Mouse (Mus musculus): ENCODE measurements around the gene Idi1.
A peak's percentile ranks its signal among the peaks of the same experiment; 100 is the strongest.
"Not testable (repeated sequence)": the region's sequence is repeated elsewhere in the genome, so short reads cannot be mapped to it uniquely, and the experiment has no call there.

Gene Idi1

DNA sequence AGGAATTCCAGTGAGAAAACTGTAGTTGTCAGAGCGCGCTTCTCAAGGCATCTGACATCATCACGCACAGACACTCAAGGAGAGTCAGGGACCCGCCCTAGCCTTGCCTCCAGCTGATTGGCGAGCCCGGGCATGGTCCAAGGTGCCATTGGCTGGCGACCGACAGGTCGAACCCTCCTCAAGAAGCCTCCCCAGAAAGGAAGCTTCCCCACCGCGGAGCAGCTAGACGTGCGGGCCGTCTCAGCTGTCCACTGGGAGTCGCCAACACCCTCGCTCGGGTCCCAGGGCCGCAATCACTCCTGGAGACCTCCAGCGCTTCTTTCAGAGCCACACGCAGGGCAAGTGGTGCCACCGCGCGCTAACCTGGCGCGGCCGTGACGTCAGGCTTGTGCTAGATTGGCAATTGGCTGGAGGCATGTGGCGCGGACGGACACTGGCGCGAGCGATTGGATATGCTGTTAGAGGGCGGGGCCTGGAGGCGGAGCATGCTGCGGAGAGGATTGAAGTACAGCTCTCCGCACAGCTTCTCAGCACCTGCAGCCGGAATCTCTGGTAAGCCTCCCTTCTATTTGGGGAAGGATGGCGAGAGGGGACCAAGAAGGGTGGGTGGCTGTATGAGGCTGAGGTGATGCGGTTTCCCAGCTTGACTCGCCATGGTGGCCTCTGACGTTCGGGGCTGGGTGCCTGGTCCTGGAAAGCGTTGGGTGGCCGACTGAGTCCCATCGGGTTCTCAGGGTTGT is at the start of gene Idi1:
Idi1 (plus strand) TSS at position 57 of the 740 bp plus-strand sequence.
- peak; percentile 98 for DNase-seq (ENCODE audit: low read depth)

- DNase-seq (ENCODE audit: low read depth), result no peak
Observed at GRCm38 (mm10) chr13:8838394-8838793, 46.9 kb upstream of the Idi1 start.

- DNase-seq (ENCODE audit: low read depth), result no peak
Observed at GRCm38 (mm10) chr13:8839111-8839510, 46.2 kb upstream of the Idi1 start.

GRCm38 (mm10) chr13:8839937-8840336 is 45.4 kb upstream of the Idi1 start:
- DNase-seq (ENCODE audit: low read depth), result no peak

DNA sequence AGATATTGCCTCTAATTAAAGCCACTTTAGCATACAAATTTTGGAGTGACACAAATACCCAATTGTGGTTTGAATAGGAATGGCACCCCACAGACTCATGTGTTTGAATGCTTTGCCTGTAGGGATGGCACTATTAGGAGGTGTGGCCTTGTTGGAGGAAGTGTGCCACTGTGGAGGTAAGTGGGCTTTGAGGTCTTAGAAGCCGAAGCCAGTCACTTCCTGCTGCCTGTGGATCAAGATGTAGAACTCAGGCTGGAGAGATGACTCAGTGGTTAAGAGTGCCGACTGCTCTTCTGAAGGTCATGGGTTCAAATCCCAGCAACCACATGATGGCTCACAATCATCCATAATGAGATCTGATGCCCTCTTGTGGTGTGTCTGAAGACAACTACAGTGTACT is 44.4 kb upstream of the Idi1 start:
- no peak for DNase-seq (ENCODE audit: low read depth)

- DNase-seq (ENCODE audit: low read depth), result not testable (repeated sequence)
Observed at GRCm38 (mm10) chr13:8841846-8842245, 43.5 kb upstream of the Idi1 start.

DNA sequence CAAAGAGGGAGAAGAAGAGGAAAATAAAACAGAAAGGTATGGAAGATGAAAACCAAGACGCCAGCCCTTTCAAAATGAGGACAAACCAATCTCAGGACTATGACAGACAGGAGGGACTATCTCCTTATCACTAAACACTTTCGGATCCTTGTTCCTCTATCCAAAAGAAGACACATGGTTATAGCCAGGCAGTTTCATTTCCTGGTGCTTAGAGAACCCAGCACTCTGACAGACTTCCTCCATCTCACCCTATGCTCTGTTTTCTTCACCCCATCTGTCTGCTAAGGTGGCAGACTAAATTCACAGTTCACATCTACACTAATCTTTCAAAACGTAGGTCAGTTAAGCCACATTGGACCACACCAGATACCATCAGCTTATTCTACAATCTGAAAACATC is 43.0 kb upstream of the Idi1 start:
- no peak for DNase-seq (ENCODE audit: low read depth)

DNA sequence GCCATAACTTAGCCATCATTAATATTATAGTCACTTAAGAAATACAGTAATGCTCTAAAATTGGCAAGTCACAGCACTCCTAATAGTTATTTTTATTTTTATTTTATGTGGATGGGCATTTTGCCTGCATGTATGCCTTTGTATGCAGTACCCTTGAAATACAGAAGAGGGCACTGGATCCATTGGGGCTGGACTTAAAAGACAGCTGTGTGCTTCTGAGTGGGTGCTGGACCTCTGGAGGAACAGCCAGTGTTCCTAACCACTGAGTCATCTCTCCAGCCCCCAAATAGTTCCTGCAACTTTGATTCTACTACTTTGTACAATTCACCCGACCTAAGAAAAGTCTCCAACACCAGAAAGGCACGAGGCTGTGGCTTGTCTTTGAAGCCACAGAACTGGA is 37.6 kb upstream of the Idi1 start:
- DNase-seq (ENCODE audit: low read depth), result peak; percentile 61

DNA sequence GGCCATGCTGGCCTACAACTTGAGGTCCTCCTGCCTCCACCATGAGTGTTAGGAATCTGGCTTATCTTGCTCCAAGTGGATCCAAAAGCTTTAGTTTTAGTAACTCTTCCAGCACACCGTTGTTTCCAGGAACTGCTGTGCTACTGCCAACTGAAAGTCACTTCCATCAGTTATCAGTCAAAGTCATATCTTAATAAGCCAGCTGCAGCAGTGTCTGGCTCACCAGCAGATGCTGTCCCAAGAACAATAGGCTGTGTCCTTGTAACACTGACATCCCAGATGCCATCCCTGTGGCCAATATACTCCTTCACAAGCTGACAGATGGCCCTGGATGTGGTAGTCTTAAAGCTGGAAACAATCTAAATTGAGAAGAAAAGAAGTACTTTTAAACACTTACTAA is 36.0 kb upstream of the Idi1 start:
- no peak for DNase-seq (ENCODE audit: low read depth)

- no peak for DNase-seq (ENCODE audit: low read depth)
Observed at GRCm38 (mm10) chr13:8853424-8853823, 31.9 kb upstream of the Idi1 start.

- DNase-seq (ENCODE audit: low read depth), result no peak
Observed at GRCm38 (mm10) chr13:8854769-8855168, 30.5 kb upstream of the Idi1 start.

DNA sequence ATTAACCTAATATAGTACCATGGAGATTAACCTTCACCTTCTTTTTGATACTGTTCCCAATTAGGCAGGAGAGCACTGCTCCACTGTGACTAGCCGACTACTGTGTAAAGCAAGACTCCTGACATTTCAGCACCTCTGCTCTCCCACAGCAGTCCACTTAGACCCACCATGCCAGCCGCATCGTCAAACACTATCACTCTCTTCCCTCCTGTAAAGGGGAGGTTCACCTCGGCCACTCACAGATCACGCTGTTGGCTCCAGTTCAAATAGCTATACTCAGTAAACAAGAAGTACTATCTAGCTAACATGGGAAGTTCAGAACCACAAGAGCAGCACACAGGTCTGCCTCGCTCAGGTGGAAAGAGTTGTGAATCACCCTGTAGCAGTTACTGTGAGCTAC is 26.8 kb upstream of the Idi1 start:
- DNase-seq (ENCODE audit: low read depth), result no peak

DNA sequence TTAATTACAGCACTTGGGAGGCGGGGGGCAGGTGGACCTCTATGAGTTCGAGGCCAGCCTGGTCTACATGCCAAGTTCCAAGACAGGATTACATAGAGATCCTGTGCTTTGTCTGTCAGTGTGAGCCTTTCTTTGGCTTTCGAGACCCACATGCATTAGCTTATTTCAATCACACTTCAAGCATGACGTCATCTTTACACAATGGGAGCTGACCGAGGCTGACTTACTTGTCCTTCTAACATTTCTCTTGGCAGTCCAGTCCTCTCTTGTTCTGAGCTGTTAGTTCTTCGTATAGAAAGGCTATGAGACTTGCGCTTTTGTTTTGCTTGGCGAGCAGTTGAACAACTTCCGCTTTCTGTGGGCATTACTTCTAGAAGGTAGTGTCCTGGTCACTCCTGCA is 24.4 kb upstream of the Idi1 start:
- DNase-seq (ENCODE audit: low read depth), result no peak

DNA sequence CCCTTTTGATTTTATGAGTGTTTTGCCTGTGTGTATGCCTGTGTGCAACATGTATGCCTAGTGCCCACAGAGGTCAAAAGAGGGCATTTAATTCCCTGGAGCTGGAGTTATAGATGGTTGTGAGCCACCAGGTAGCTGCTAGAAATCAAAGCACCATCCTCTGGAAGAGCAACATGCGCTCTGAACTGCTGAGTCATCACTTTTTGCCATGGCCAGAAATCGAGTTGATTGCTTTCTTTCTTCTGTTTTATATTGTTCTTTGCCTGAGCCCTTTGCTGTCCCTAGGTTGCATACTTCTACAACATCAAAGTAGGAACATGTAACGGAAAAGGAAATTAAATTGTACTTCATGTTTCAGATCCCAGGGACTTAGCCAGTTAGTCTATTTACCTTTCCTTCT is 20.3 kb upstream of the Idi1 start:
- no peak for DNase-seq (ENCODE audit: low read depth)

DNA sequence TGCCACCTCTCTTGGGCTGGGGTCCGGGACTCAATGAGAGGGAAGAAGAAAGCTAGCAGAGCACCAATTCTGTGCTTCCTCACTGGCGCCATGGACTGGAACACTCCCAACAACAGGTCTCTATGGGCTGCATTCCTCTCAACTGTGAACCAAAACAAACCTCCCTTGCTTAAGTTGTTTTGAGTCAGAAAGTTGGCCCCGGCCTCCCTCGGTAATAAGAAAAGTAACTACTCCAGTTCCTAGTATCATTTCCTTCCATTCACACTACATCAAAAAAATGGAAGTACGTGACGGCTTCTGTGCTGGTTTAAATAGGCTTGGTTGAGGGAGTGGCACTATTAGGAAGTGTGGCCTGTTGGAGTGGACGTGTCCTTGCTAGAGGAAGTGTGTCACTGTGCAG is 18.7 kb upstream of the Idi1 start:
- no peak for DNase-seq (ENCODE audit: low read depth)

GRCm38 (mm10) chr13:8869578-8870157 is 15.6 kb upstream of the Idi1 start:
- no peak for DNase-seq (ENCODE audit: low read depth)

- peak; percentile 79 for DNase-seq (ENCODE audit: low read depth)
Observed at GRCm38 (mm10) chr13:8870160-8870509, 15.2 kb upstream of the Idi1 start.

DNA sequence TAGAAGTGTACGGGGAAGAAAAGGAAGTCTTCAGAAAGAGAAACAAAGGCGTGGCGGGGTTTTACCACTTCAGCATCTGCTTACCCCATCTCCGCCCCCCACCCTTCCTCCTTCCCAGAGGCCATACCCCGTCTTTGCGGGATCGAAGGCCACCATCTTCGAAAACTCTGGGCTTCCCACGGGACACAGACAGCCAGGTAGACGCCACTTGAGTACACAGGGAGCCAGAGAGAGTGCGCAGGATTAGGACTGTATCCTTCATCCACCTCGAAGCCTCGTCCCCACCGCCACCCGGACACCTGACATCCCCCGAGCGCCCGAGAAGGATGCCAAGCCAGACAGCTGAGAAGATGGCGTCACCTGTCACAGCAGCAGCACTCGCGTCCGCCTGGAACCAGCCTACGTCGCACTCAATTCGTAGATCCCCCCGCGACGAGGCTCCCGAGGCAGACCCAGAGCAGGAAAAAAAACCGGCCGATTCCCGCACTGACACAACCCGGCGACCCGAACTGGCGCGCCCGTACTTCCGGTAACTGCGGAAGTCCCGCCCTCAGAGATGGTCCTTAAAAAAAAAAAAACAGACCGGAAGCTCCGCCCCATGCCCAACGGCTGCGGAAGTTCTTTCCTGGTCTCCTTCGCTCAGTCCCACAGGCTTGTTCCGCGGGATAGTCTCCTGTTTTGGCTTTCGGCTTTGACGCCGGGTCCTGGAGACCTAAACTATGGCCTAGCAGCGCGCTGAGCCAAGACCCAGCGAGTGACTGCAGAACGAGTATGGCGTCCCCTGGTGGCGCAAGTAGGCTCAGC is 14.6 kb upstream of the Idi1 start:
- DNase-seq (ENCODE audit: low read depth), result peak; percentile 92

DNA sequence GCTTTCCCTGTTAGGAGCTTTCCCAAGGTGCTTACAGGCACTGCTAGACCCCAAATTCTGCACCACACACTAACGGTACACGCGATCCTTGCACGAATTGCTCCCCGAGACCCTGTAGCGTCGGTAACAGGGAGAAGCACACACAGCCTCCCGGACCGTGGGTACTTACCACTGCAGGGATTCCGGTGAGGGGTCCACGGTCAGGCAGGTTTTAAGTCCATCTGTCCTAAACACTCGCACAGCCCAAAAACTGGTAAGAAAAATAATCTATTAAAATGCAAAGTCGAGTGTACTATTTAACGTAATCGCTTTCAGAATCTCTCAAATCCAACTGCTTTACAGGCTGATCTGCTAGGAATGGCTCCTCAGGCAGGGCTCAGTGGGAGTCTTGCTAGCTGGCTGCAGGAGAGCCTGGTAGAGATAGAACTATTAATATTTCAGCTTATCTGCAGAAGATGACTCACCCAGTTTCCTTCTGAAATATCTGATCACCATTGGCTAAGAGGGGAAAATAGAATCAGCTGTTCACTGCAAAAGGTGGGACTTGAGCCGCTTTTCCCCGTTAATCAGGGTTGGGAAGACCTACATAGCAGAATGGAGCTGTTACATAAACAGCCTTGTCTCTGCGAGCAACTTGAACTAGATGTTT is 13.9 kb upstream of the Idi1 start, which contains the start of gene Wdr37:
Wdr37 (minus strand) TSS at position 596 of the 649 bp plus-strand sequence.
- DNase-seq (ENCODE audit: low read depth), result no peak

DNA sequence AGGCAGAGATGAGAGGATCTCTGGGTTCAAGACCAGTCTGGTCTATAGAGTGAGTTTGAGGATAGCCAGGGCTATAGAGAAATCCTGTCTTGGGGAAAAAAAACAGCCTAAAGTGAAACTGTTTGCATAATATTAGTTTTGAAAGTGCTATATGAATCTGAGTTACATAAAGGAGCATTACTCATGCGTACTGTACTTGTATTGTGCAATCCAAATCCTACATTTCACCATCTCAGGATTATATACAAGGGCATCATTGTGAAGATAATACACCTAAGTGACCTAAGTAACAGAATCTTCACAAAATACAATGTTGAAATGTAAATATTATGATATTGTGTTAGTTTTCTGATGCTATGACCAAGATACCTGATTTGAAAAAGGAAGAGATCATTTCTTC is 11.5 kb upstream of the Idi1 start:
- no peak for DNase-seq (ENCODE audit: low read depth)

DNA sequence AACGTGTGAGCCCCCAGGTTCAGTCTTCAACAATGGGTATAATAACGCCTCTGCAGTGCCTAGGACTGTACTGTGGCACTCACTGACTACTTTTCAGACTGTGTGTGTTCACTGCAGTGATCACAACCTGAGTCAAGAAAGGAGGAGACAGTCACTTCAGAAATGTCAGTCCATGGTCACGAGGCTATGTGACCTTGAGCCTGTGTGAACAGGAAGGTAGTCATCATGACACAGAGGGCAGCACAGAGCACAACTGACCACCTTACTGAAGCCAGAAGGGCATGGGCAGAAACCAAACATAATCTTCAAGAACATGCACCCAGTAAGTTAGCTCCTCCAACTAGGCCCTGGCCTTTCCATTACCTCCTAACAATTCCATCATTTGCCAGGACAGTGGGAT is 3.7 kb upstream of the Idi1 start:
- DNase-seq (ENCODE audit: low read depth), result no peak

DNA sequence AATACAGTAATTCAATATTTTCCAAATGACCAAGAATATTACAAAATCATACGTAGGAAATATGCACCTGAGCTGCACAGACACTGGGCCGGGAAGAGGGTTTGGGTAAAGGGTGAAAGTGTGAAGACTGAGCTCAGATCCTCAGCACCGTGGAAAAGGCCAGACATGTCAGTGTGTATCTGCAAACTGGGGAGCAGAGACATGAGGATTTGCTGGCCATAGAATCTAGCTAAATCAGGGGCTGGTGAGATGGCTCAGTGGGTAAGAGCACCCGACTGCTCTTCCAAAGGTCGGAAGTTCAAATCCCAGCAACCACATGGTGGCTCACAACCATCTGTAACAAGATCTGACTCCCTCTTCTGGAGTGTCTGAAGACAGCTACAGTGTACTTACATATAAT is 1.4 kb upstream of the Idi1 start:
- not testable (repeated sequence) for DNase-seq (ENCODE audit: low read depth)

- DNase-seq (ENCODE audit: low read depth), result no peak
Observed at GRCm38 (mm10) chr13:8886185-8886560, 872 bp downstream of the Idi1 start.
